Mouse (Mus musculus) C2C12 (cell line): Measurements from ENCODE around the gene Tasp1.

Experiments
- CTCF ChIP-seq: IDR thresholded peaks from one replicate; pipeline ENCODE4 v1.5.1; 2011; ENCODE audit not compliant: control insufficient read depth, insufficient read depth, insufficient read length
- FOSL1 ChIP-seq: IDR thresholded peaks from one replicate; pipeline ENCODE4 v1.8.0; 2011; ENCODE audit warnings: mild to moderate bottlenecking, low read length; ENCODE audit not compliant: poor library complexity, insufficient read depth, severe bottlenecking
- MAX ChIP-seq: IDR thresholded peaks from one replicate; pipeline ENCODE4 v1.6.1; 2011; ENCODE audit warnings: mild to moderate bottlenecking, control low read depth
- MYOG ChIP-seq: IDR thresholded peaks from one replicate; pipeline ENCODE4 v1.6.1; 2011; ENCODE audit not compliant: control insufficient read depth, insufficient read length; ENCODE audit errors: extremely low read depth
- USF1 ChIP-seq: IDR thresholded peaks from one replicate; pipeline ENCODE4 v1.6.1; 2011; ENCODE audit warnings: low read depth, mild to moderate bottlenecking, control low read depth, moderate library complexity

GRCm38 (mm10) chr2:139967451-139967850 is 99.2 kb downstream of the Tasp1 start:
- TF ChIP-seq CTCF (no peak), USF1 (no peak), FOSL1 (no peak), MYOG (no peak), MAX (no peak)
